Mouse (Mus musculus): Measurements from ENCODE around the gene Gja8.

- TF ChIP-seq EP300 (IDR thresholded peaks at IDR 0.05; ENCODE audit: insufficient read depth, low read depth, low read length) (no peak), CTCF (IDR thresholded peaks at IDR 0.05; ENCODE audit: low read depth, low read length) (no peak), POLR2A (IDR thresholded peaks at IDR 0.05; ENCODE audit: insufficient read depth, low read length) (no peak)
Measured at GRCm38 (mm10) chr3:96874808-96875571, 50.8 kb downstream of the Gja8 start.
